Mouse (Mus musculus) embryonic stem cell, embryonic (primary cell): ENCODE data around the gene Myo1e.

Source experiments
- CTCF ChIA-PET, 4 experiments: fragments of 300-600 bp in 2 of 4; fragments of 350-600 bp in 2 of 4; sonication (Branson Sonifier 250); formaldehyde crosslinking; loops; one replicate each; lab custom pipeline; 2022; ENCODE audit warnings: inconsistent platforms in 2 of 4; lab: Charles Lee
- POLR2A ChIA-PET, 4 experiments: fragments of 300-600 bp in 2 of 4; fragments of 350-600 bp in 2 of 4; sonication (Branson Sonifier 250); formaldehyde crosslinking; loops; one replicate each; lab custom pipeline; 2022; ENCODE audit warnings: antibody characterized with exemption in 4 of 4, inconsistent platforms in 1 of 4; lab: Charles Lee

Gene Myo1e

DNA sequence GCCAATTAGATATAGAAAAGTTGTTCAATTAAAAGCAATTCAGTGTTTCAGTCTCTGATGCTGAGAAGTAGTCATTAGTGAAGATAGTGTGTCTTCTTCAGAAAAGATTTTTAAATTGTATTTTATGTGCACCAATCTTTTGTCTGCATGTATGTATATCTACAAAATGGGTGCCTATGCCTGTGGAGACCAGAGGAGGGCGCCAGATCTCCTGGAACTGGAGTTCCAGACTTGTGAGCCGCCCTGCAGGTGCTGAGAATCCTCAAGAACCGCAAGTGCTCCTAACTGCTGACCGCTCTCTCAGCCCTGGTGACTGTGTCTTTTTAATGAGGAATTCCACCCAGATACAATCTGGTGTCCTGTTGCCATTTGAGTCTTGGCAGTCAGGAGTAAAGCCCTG, 76.0 kb downstream of the Myo1e start:
- POLR2A ChIA-PET = interaction anchor here in 2 of 4 experiments (1.1 to 1.7 kb wide), 5 partner anchors 16 to 254 kb away, joined by 3 to 9 read pairs (median 3); no protein-coding TSS in a partner anchor
- CTCF ChIA-PET = interaction anchor here in 1 of 4 experiments (0.7 to 1.2 kb wide), 2 partner anchors 26 to 31 kb away, joined by 3 read pairs; no protein-coding TSS in a partner anchor

DNA sequence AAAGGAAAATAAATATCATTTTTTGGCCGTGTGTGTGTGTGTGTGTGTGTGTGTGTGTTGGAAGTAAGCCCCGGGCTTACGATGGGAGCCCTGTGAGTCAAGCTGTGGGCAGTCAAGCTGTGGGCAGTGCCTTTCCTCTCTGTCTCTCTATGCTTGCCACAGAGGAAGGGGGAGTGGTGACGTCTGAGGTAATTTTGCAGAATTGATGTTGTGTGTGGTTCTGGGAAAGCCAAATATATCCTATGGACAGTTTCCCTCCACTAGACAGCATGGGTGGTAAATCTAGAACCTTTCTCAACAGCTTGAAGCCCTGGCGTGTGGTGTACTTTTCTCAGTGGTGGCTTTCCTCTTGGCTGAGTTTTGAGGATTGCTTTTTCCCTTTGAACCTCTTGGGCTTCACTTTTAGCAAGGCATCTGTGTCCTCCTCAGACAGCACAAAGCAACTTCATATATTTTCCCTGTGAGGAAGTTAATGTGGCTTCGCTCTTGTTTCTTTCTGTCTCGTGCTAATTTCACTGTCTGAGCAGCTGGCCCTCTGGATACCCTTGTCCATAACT, 77.5 kb downstream of the Myo1e start:
- POLR2A ChIA-PET = interaction anchor here in 3 of 4 experiments (0.7 to 1.7 kb wide), 13 partner anchors 15 to 237 kb away, joined by 3 to 9 read pairs (median 3); partner anchors contain the start of gene Myo1e (in 1 of the 3)
- CTCF ChIA-PET = interaction anchor here in 3 of 4 experiments (0.6 to 0.9 kb wide), 3 partner anchors 14 to 269 kb away, joined by 3 to 5 read pairs (median 3); no protein-coding TSS in a partner anchor

DNA sequence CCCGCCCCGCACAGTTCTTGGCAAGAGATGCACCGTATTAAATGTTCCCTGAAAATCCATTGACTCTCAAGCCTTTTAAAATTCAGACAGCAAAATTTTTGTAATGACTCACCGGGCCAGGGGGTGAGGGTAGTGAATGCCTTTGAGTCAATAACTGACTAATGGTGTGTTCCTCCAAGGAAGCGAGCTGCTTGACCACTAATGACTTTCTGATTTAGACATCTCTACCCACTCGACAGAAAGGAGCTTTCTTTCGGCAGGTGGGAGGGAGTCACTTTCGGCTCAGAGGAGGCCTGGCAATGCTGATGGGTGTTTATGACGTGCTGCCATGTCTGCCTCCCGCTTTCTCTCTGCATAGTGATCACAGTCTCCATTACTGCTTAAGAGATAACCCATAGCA, 83.6 kb downstream of the Myo1e start:
- CTCF ChIA-PET = no interaction called here
- POLR2A ChIA-PET = interaction anchor here in 2 of 4 experiments (0.9 to 2.9 kb wide), 4 partner anchors 11 to 203 kb away, joined by 3 to 7 read pairs (median 6); no protein-coding TSS in a partner anchor

DNA sequence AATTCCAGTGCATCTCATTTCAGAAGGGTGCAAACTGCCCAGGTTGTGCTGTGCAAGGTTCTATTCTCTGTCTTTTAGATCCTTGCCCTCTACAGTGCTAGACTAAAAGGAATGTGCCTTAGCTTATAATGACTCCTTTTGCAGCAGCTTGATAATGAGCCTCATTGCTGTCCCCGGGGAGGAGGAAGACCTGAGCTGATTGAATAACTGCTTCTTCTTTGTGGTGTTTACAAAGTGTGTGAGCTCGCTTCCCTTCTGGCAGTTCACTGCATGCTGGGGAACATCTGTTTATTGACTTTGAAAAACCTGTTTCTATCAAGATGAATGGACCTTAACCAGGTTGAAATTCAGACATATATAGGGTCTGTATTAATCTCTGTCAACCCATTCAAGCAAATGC, 89.8 kb downstream of the Myo1e start:
- CTCF ChIA-PET = interaction anchor here in 1 of 4 experiments (1.2 kb wide), 1 partner anchor 14 kb away, joined by 3 read pairs; no protein-coding TSS in a partner anchor

DNA sequence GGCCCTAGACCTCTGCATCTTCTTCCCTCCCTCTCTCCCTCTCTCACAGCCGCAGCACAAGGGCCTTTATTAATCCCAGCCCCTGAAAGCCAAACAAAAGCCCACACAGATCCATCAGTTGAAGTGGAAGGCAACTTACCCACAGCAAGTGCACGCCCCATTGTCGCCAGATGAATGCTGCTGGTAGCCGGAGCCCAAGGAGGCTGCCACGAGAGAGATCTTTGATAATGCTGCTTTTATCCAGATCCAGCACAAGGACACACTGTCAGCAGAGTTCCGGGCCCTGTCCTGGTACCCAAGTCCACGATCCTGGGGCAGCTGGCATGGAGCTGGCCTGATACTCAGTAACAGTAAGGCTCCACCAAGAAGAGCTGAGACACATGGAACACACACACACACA, 91.1 kb downstream of the Myo1e start:
- ChIA-PET POLR2A (interaction anchor here in 3 of 4 experiments (0.6 to 1.5 kb wide), 5 partner anchors 9 to 141 kb away, joined by 3 to 4 read pairs (median 4); no protein-coding TSS in a partner anchor), CTCF (no interaction called here)

More for the DNA sequence above, 89.8 kb downstream of the Myo1e start:
- POLR2A ChIA-PET = interaction anchor here in 1 of 4 experiments (1.3 to 1.5 kb wide), 3 partner anchors 8 to 142 kb away, joined by 3 to 4 read pairs (median 3); no protein-coding TSS in a partner anchor

- CTCF ChIA-PET = interaction anchor here in 2 of 4 experiments (0.6 to 1.2 kb wide), 4 partner anchors 10 to 192 kb away, joined by 3 to 6 read pairs (median 3); no protein-coding TSS in a partner anchor
- POLR2A ChIA-PET = interaction anchor here in 1 of 4 experiments (1.8 kb wide), 1 partner anchor 11 kb away, joined by 5 read pairs; no protein-coding TSS in a partner anchor
These were observed 93.6 kb downstream of the Myo1e start for GRCm38 (mm10) chr9:70300705-70301104.

DNA sequence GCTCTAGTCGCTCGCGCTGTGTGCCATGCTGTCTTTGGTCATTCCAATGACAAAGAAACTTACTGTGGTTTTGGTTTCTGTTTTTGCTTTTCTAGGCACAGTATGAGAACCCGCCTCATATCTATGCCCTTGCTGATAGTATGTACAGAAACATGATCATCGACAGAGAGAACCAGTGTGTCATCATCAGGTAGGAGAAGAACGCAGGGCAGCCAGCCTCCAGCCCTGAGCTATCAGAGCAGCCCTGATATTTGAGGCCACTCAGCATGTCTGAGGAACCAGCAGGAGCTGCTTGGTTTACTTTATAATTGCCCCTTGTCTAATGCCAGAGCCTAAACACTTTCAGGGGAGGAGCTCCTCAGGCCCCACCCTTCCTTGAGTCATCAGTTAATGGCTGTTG, 94.4 kb downstream of the Myo1e start:
- ChIA-PET POLR2A (interaction anchor here in 2 of 4 experiments (0.6 to 1.8 kb wide), 6 partner anchors 10 to 41 kb away, joined by 3 to 6 read pairs (median 4); no protein-coding TSS in a partner anchor), CTCF (interaction anchor here in 3 of 4 experiments (0.6 to 1.3 kb wide), 3 partner anchors 9 to 306 kb away, joined by 3 read pairs; no protein-coding TSS in a partner anchor)

GRCm38 (mm10) chr9:70304901-70305300, 97.8 kb downstream of the Myo1e start:
- POLR2A ChIA-PET = no interaction called here
- CTCF ChIA-PET = no interaction called here

DNA sequence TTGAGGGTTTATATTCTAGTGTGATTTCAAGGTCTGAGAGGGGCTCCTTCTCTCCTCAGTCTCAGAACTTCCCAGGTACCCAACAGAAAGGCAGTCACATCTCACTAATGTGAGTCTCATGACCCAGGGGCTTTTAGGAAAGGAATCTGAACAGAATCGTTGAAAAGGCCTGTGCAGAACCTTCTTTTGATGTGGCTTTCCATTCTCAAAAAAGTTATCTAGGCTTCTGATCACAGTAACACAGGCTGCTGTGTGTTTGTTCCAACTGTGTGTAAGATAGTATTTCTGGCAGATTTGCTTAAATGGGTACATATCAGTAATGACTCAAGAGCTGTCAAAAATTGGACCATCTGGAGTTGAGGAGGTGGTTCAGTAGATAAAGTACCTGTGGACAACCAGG, 102.9 kb downstream of the Myo1e start:
- ChIA-PET POLR2A (interaction anchor here in 1 of 4 experiments (1.3 to 1.7 kb wide), 2 partner anchors 20 to 103 kb away, joined by 4 read pairs; partner anchors contain the start of gene Myo1e), CTCF (interaction anchor here in 1 of 4 experiments (1.2 kb wide), 1 partner anchor 13 kb away, joined by 3 read pairs; no protein-coding TSS in a partner anchor)

- POLR2A ChIA-PET = interaction anchor here in 1 of 4 experiments (0.7 kb wide), 1 partner anchor 30 kb away, joined by 3 read pairs; no protein-coding TSS in a partner anchor
- CTCF ChIA-PET = interaction anchor here in 1 of 4 experiments (0.7 to 1.3 kb wide), 3 partner anchors 26 to 205 kb away, joined by 3 to 8 read pairs (median 4); no protein-coding TSS in a partner anchor
These were observed 106.9 kb downstream of the Myo1e start for GRCm38 (mm10) chr9:70314019-70314418.

DNA sequence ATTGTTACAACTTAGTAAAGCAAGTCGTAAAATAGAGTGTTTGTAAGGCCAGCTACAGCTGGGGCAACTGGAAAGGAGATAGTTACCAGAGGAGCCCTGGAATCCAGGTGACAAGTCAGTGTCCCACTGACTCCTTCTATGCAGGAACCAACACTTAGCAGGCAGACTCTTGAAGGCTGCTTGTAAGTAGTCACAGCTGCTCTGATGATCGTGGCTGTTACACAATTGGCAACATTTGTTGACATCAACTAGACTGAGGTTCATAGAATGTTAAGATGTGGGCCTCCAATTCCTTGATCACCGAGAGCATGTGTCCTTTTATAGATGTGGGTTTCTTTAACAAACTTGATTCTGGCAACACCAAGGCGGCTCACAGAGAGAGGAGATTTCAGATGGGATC, 108.0 kb downstream of the Myo1e start:
- POLR2A ChIA-PET = no interaction called here
- CTCF ChIA-PET = interaction anchor here in 1 of 4 experiments (1.3 kb wide), 1 partner anchor 206 kb away, joined by 4 read pairs; no protein-coding TSS in a partner anchor

- CTCF ChIA-PET = interaction anchor here in 2 of 4 experiments (0.7 to 0.8 kb wide), 2 partner anchors 191 to 260 kb away, joined by 3 to 5 read pairs; no protein-coding TSS in a partner anchor
These were observed 111.5 kb downstream of the Myo1e start for GRCm38 (mm10) chr9:70318601-70319000.

GRCm38 (mm10) chr9:70324336-70324735, 117.2 kb downstream of the Myo1e start:
- POLR2A ChIA-PET = interaction anchor here in 2 of 4 experiments (0.6 to 1.2 kb wide), 2 partner anchors 7 to 318 kb away, joined by 3 read pairs; no protein-coding TSS in a partner anchor
- CTCF ChIA-PET = interaction anchor here in 2 of 4 experiments (0.6 to 0.8 kb wide), 2 partner anchors 165 to 444 kb away, joined by 3 to 7 read pairs; no protein-coding TSS in a partner anchor

More at GRCm38 (mm10) chr9:70318601-70319000, 111.5 kb downstream of the Myo1e start:
- POLR2A ChIA-PET = interaction anchor here in 3 of 4 experiments (0.6 to 1.3 kb wide), 8 partner anchors 8 to 234 kb away, joined by 3 to 4 read pairs (median 3); no protein-coding TSS in a partner anchor

DNA sequence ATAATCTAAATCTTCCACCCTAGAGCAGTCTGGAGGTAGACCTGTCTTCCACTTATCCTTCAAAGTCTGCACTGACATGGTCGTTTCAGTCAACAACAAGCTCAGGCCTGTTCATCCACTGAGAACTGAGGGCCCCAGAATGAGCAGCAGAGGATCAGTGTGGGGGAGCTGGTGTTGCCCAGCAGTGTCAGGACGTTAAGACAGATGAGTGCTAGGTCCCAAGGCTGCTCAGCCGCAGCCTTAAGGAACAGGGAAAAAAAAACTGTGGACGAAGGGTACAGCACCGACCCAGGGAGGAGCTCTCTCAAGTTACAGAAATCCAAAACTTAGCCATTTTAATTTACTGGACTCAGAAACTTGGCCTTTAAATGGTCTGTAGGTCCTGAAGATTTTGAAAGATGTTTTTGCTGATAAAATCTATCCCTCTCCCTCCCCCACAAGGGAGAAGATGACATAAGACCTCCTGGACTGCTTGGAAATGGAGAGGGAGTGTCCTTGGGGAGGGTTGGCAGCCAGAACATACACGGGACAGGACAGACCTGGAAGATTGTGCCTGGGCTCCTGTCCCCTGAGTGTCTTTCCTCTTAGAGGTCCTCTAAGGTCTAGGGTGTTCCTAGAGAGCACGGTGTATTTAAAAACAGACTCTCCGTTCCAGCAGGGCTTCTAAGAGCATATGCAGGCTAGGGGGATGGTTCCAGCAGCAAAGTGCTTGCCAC, 118.9 kb downstream of the Myo1e start:
- POLR2A ChIA-PET = interaction anchor here in 3 of 4 experiments (0.6 to 1.3 kb wide), 5 partner anchors 8 to 570 kb away, joined by 3 read pairs; no protein-coding TSS in a partner anchor
- CTCF ChIA-PET = interaction anchor here in 1 of 4 experiments (0.6 kb wide), 1 partner anchor 203 kb away, joined by 5 read pairs; no protein-coding TSS in a partner anchor

DNA sequence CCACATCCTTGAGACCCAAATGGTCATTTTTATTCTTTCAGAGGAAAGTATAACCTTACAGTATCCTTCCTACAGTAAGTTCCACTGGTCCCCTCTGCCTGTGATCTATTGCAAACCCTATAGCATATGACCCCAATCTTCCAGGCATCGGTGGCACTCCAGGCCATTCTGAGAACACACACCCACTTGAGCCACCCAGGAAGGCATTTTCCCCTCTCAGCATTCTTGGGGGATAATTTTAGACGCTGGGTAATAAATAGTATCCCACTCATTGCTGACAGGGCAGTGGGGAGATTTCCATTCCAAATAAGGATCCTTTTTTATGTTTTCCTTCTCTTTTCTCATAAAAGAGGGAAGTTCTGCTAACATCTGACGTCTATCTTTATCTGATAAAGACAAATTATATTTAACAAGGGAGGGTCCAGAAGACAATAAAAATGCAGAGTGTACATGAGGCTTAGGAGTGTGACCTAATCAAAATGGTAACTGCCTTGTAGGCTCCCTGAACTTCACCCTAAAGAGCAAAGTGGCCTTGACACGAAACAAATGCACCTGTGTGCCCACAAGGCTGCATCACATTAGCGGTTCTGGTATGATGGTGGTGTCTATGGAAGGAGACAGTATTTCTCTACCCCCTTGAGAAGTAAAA, 121.2 kb downstream of the Myo1e start:
- ChIA-PET POLR2A (interaction anchor here in 1 of 4 experiments (1.0 kb wide), 1 partner anchor 10 kb away, joined by 3 read pairs; no protein-coding TSS in a partner anchor), CTCF (no interaction called here)

GRCm38 (mm10) chr9:70331727-70332335, 124.7 kb downstream of the Myo1e start:
- POLR2A ChIA-PET = interaction anchor here in 1 of 4 experiments (0.8 to 0.9 kb wide), 2 partner anchors 8 to 56 kb away, joined by 3 read pairs; no protein-coding TSS in a partner anchor

DNA sequence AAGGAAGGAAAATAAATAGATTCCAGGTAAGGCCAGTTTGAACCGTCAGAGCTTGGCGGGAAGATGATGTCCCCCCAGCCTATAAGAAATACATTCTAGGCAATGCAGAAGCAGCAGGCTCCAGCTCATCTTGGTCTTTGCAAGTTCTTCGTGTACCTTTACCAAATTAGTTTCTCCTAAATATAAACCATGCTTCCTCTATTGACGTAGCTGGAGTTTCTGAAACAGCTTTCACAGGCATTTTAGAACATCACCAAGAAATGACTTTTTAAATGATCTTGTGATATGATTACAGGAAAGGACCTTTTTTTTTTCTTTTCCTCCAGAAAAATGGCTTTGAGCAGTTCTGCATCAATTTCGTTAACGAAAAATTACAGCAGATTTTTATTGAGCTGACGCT, 131.2 kb downstream of the Myo1e start:
- CTCF ChIA-PET = interaction anchor here in 3 of 4 experiments (0.5 to 0.6 kb wide), 3 partner anchors 22 to 791 kb away, joined by 3 to 4 read pairs (median 4); no protein-coding TSS in a partner anchor
- POLR2A ChIA-PET = interaction anchor here in 3 of 4 experiments (0.7 to 1.4 kb wide), 5 partner anchors 8 to 85 kb away, joined by 3 to 5 read pairs (median 3); no protein-coding TSS in a partner anchor

More at GRCm38 (mm10) chr9:70331727-70332335, 124.7 kb downstream of the Myo1e start:
- CTCF ChIA-PET = no interaction called here
